Mouse (Mus musculus): ENCODE measurements around the gene Cdr2.
"Not testable (repeated sequence)": the region's sequence is repeated elsewhere in the genome, so short reads cannot be mapped to it uniquely, and the experiment has no call there.

GRCm38 (mm10) chr7:120953591-120953990 lies 28.5 kb downstream of the Cdr2 start:
- not testable (repeated sequence) for TF ChIP-seq CTCF, EP300 (IDR thresholded peaks at IDR 0.05)

Data from lung, postnatal 0 days (tissue).